Mouse (Mus musculus) E14TG2a.4 (cell line): ENCODE measurements at regions not wholly inside any gene's neighbourhood (a gene's known extent, or its start where the extent isn't known, plus 50 kb on each side); places are given as distances from the start of the nearest gene placed in this dataset.

Experiments
- CTCF ChIP-seq: conservative IDR thresholded peaks from 2 replicates; pipeline ENCODE4 v1.5.1; 2014; ENCODE audit warnings: low read length
- NANOG ChIP-seq: IDR thresholded peaks from 2 replicates; pipeline ENCODE4 v1.6.1; 2014; ENCODE audit warnings: borderline replicate concordance, low read length, mixed read lengths

DNA sequence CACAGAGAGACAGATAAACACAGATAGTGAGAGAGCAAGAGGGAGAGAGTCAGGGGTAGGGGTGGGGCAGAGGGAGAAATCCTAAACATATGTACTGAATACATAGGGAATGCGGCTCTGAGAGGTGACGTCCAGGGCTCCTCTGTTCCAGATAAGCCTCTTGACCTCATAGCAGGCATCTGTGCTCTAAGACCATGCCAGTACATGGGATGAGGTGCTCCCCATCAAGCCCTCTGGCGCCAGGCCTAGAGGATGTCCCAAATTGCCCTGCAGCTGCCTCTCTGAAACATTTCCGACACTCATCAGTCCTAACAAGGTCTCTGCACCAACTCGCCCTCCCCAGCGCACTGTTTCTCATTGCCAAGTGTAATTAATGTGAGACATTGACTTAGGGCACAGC, 146.7 kb downstream of the En1 start:
- no peak for TF ChIP-seq CTCF
- TF ChIP-seq NANOG = no peak
